Mouse (Mus musculus) layer of hippocampus, adult 8-10 months (tissue): ENCODE data around the gene Slc1a3. TPM values are rescaled to one million over a fixed set of nuclear protein-coding genes. Genes with fewer than 3 reads are reported as not detected.
A peak's percentile ranks its signal among the peaks of the same experiment; 100 is the strongest.

Experiments used
- DNase-seq, 2 experiments: peaks; one replicate each; pipeline ENCODE4 v3.0.0; 2022; ENCODE audit warnings: low spot score in 2 of 2
- total RNA-seq, 4 experiments: library from RNA; stranded (reverse); gene quantifications; 2 replicates each; pipeline ENCODE4 v1.2.4; 2022

The Slc1a3 gene
- 100 to 1,000 TPM; 344 to 455 (median 398) TPM for total RNA-seq

- DNase-seq = peak; percentile 29 to 49
These were observed at the start of gene Slc1a3 for GRCm38 (mm10) chr15:8710146-8711006. Gene Slc1a3, minus strand, starts transcription at chr15:8710764.

- no peak for DNase-seq
These were observed 48.5 kb upstream of the Slc1a3 start for GRCm38 (mm10) chr15:8759026-8759425.

- DNase-seq = no peak
These were observed 45.9 kb upstream of the Slc1a3 start for GRCm38 (mm10) chr15:8756441-8756840.

GRCm38 (mm10) chr15:8749762-8750161, 39.2 kb upstream of the Slc1a3 start:
- DNase-seq = no peak

GRCm38 (mm10) chr15:8748771-8749170, 38.2 kb upstream of the Slc1a3 start:
- DNase-seq = no peak

- DNase-seq = no peak
These were observed 31.0 kb upstream of the Slc1a3 start for GRCm38 (mm10) chr15:8741593-8741992.

- DNase-seq = no peak
These were observed 30.2 kb upstream of the Slc1a3 start for GRCm38 (mm10) chr15:8740724-8741123.

- DNase-seq = no peak
These were observed 27.6 kb upstream of the Slc1a3 start for GRCm38 (mm10) chr15:8738156-8738555.

GRCm38 (mm10) chr15:8734363-8734739, 23.8 kb upstream of the Slc1a3 start:
- DNase-seq = no peak

- DNase-seq = no peak
These were observed 23.3 kb upstream of the Slc1a3 start for GRCm38 (mm10) chr15:8733669-8734362.

- DNase-seq = no peak
These were observed 18.3 kb upstream of the Slc1a3 start for GRCm38 (mm10) chr15:8728861-8729260.

- DNase-seq = no peak
These were observed 12.0 kb upstream of the Slc1a3 start for GRCm38 (mm10) chr15:8722386-8723100.

GRCm38 (mm10) chr15:8721746-8722145, 11.2 kb upstream of the Slc1a3 start:
- no peak for DNase-seq

GRCm38 (mm10) chr15:8721005-8721404, 10.4 kb upstream of the Slc1a3 start:
- DNase-seq = no peak

- no peak for DNase-seq
These were observed 7.9 kb upstream of the Slc1a3 start for GRCm38 (mm10) chr15:8718496-8718895.

GRCm38 (mm10) chr15:8717021-8717571, 6.5 kb upstream of the Slc1a3 start:
- DNase-seq = no peak

GRCm38 (mm10) chr15:8716330-8716964, 5.9 kb upstream of the Slc1a3 start:
- DNase-seq = no peak

- DNase-seq = no peak
These were observed 5.1 kb upstream of the Slc1a3 start for GRCm38 (mm10) chr15:8715666-8716065.

- no peak for DNase-seq
These were observed 1.9 kb upstream of the Slc1a3 start for GRCm38 (mm10) chr15:8712433-8712984.

GRCm38 (mm10) chr15:8711630-8712310, 1.2 kb upstream of the Slc1a3 start:
- peak; percentile 37 to 53 for DNase-seq
